Mouse (Mus musculus): ENCODE results near the gene Plch2.

- TF ChIP-seq GATA1 (IDR thresholded peaks at IDR 0.05; ENCODE audit: low read depth, low read length) (no peak), TCF12 (IDR thresholded peaks at IDR 0.05; ENCODE audit: low read depth, low read length) (no peak), MXI1 (IDR thresholded peaks at IDR 0.05; ENCODE audit: low read depth, low read length) (no peak), MAZ (IDR thresholded peaks at IDR 0.05; ENCODE audit: low read depth, low read length) (no peak), RAD21 (IDR thresholded peaks at IDR 0.05; ENCODE audit: low read depth, low read length) (peak; percentile 38), CTCF (IDR thresholded peaks at IDR 0.05 in 2 of 3, conservative IDR thresholded peaks at IDR 0.05 in 1 of 3; ENCODE audit: control insufficient read depth in 1 of 3, insufficient read depth in 1 of 3, low read depth in 2 of 3, low read length in 3 of 3, poor library complexity in 1 of 3, severe bottlenecking in 1 of 3) (peak; percentile 72 to 81 (median 80)), JUND (IDR thresholded peaks at IDR 0.05; ENCODE audit: low read depth, low read length) (no peak), POLR2AphosphoS2 (IDR thresholded peaks at IDR 0.05; ENCODE audit: low read length) (no peak), ZC3H11A (IDR thresholded peaks at IDR 0.05; ENCODE audit: low read depth, low read length) (no peak), POLR2A (IDR thresholded peaks at IDR 0.05; ENCODE audit: control insufficient read depth in 1 of 2, insufficient read depth in 1 of 2, low read depth in 1 of 2, low read length in 2 of 2, poor library complexity in 1 of 2) (no peak), EP300 (IDR thresholded peaks at IDR 0.05; ENCODE audit: low read depth in 1 of 2, low read length in 2 of 2) (no peak)
Measured at GRCm38 (mm10) chr4:155012788-155013187, 43.8 kb downstream of the Plch2 start.
